Mouse (Mus musculus) R1 (cell line): ENCODE results near the gene Dcun1d2.
"Not testable (repeated sequence)": the region's sequence is repeated elsewhere in the genome, so short reads cannot be mapped to it uniquely, and the experiment has no call there.

Experiments
- DNase-seq: peaks from one replicate; pipeline ENCODE4 v3.0.0-alpha.2; 2018; ENCODE audit warnings: low read depth, low spot score

The Dcun1d2 gene

GRCm38 (mm10) chr8:13287692-13288623, at the start of gene Dcun1d2, which contains the start of gene Tmco3:
Dcun1d2 (minus strand) TSS chr8:13288131.
Tmco3 (plus strand) TSS chr8:13288190.
- DNase-seq = peak; percentile 96

GRCm38 (mm10) chr8:13337678-13338077, 49.7 kb upstream of the Dcun1d2 start:
- no peak for DNase-seq

GRCm38 (mm10) chr8:13337245-13337644, 49.3 kb upstream of the Dcun1d2 start:
- DNase-seq = not testable (repeated sequence)

- peak; percentile 79 for DNase-seq
Measured at GRCm38 (mm10) chr8:13334671-13335070, 46.7 kb upstream of the Dcun1d2 start.

- DNase-seq = peak; percentile 77
Measured at GRCm38 (mm10) chr8:13326598-13326997, 38.7 kb upstream of the Dcun1d2 start.

GRCm38 (mm10) chr8:13316671-13317070, 28.7 kb upstream of the Dcun1d2 start:
- no peak for DNase-seq

GRCm38 (mm10) chr8:13314922-13315321, 27.0 kb upstream of the Dcun1d2 start:
- no peak for DNase-seq

GRCm38 (mm10) chr8:13306916-13307315, 19.0 kb upstream of the Dcun1d2 start:
- DNase-seq = no peak

GRCm38 (mm10) chr8:13306309-13306909, 18.5 kb upstream of the Dcun1d2 start:
- DNase-seq = no peak

GRCm38 (mm10) chr8:13305884-13306283, 18.0 kb upstream of the Dcun1d2 start:
- peak; percentile 76 for DNase-seq

GRCm38 (mm10) chr8:13305459-13305858, 17.5 kb upstream of the Dcun1d2 start:
- DNase-seq = no peak

- DNase-seq = no peak
Measured at GRCm38 (mm10) chr8:13301036-13301435, 13.1 kb upstream of the Dcun1d2 start.

GRCm38 (mm10) chr8:13299571-13299970, 11.6 kb upstream of the Dcun1d2 start:
- DNase-seq = no peak

GRCm38 (mm10) chr8:13293677-13294470, 5.9 kb upstream of the Dcun1d2 start:
- no peak for DNase-seq

GRCm38 (mm10) chr8:13292364-13292763, 4.4 kb upstream of the Dcun1d2 start:
- peak; percentile 87 for DNase-seq

- no peak for DNase-seq
Measured at GRCm38 (mm10) chr8:13288646-13289045, 715 bp upstream of the Dcun1d2 start.

- peak; percentile 76 for DNase-seq
Measured at GRCm38 (mm10) chr8:13287304-13287691, 633 bp downstream of the Dcun1d2 start.

- peak; percentile 63 for DNase-seq
Measured at GRCm38 (mm10) chr8:13283200-13283599, 4.7 kb downstream of the Dcun1d2 start.

GRCm38 (mm10) chr8:13276941-13277447, 10.9 kb downstream of the Dcun1d2 start:
- DNase-seq = no peak

GRCm38 (mm10) chr8:13272834-13273233, 15.1 kb downstream of the Dcun1d2 start:
- no peak for DNase-seq

- no peak for DNase-seq
Measured at GRCm38 (mm10) chr8:13267566-13267965, 20.4 kb downstream of the Dcun1d2 start.

- no peak for DNase-seq
Measured at GRCm38 (mm10) chr8:13263376-13263775, 24.6 kb downstream of the Dcun1d2 start.
